Mouse (Mus musculus): ENCODE measurements around the gene Mycbp. TPM values are rescaled to one million over a fixed set of nuclear protein-coding genes. Genes with fewer than 3 reads are reported as not detected.

Gene Mycbp
- 5.3 and 6.0 TPM in 2 replicates for polyA plus RNA-seq (2012; rRNA removed; ENCODE audit: low replicate concordance)

DNA sequence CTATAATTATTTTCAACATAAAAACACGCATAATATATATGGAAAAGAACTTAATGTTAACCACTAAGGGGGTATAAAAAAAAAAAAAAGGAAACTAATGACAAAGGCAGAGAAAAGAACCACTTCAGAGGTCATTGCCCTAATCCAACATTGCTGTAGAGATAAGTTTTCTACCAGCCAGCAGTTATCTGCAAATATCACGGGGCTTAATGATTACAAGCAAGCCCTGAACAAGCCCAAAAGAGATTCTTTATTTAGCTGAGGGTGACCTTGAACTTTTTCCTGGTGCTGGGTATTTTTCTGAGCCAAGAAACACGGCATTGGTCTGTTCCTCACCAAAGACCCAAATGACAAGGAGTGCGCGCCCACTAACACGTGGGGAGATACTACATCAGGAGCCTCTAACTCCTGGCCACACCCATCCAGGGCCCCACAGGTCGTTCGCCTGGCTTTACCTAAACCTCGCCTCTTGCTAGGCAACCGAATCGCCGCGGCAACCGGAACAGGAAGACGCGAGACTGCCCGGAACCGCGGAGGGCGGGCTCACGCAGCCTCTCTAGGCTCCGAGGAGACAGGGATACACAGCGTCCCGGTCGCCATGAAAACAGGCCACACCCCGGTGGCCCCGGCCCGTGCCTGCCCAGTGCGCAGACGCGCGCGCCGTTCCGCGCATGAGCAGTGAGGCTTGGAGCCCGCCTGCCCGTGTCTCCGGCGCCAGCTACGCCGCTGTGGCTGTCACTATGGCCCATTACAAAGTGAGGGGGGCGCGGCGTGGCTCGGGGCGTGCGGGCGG is at the start of gene Mycbp:
Gene Mycbp (plus strand): TSS at position 500 of the 793 bp plus-strand sequence.

DNA sequence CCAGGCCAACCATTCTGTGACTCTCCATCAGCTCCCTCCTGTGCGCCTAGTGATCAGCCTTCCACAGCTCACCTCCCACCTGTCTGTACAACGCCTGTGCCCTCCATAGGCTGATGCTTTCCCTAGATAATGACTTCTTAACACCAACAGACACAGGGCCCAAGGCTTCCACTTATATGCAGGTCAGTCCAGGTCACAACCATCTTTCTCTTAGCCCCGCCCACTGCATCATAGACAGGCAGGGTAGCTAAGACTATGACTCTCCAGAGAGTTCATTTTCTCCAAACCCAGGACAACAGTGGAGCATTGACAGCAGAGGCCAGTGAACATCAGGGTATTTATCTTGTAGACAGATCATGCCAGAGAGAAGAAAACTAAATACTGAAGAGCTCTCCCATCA is 45.3 kb upstream of the Mycbp start, which contains the start of gene 4933427I04Rik:
Gene 4933427I04Rik (plus strand): TSS at position 301 of the 400 bp plus-strand sequence.

DNA sequence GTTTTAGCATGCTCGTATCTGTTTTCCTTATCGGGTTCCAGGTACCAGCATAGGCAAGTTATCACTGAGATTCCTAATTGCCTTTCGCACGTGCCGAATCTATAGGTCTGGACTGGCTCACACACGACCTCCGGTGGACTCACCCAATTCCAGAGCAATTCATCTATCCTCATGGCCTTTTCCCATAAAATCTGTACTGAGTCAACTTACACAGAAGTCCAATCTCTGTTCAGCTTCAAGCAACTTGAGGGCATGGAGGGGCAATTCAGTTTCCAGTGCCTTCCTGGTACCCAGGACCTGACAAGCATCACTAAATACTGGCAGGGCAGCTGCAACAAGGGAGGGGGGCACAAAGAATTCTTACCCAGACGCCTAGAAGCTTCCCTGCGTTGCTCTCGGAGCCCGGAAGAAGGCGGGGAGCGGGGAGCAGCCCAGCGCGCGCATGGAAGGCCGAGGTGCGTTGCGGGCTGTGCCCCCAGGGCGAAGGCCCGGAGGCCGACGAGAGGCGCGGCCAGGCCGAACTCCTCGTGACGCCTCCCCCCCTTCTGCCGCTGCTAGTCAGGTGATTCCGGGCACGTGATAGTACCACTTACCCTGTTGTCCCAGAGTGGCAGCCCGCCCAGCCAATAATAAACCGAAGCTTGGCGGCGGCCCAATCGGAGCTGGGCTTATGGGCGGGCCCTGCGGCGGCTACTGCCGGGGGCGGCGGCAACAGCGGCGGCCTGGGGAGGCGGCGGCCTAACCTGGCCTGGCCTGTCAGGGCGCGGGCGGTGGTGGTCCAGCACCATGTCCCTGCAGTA is 12.3 kb downstream of the Mycbp start, which contains the start of gene Rragc:
Gene Rragc (plus strand): TSS at position 699 of the 800 bp plus-strand sequence.

DNA sequence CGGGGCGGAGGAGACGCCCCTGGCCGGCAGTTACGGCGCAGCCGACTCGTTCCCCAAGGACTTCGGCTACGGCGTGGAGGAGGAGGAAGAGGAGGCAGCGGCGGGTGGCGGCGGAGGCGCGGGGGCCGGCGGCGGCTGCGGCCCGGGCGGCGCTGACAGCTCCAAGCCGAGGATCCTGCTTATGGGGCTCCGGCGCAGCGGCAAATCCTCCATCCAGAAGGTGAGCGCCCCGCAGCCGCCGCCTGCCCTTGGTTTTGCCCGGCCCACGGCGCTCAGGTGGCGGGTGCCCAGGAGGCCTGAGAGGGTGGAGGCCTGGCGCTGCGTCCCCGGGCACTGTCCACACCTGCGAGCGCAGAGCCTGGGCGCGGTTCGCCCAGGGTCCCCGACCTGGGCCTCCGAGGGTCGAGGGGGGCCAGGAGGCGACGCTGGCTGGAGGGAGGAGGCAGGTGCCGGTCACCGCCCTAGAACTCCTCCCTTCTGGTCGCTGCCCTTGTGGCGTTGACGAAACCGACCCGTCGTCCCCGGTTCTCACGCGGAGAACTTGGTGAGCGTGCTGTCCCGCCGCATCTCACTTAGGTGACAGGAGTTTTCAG is 13.0 kb downstream of the Mycbp start, which contains the start of gene 4930535I16Rik:
Gene 4930535I16Rik (minus strand): TSS at position 475 of the 593 bp plus-strand sequence.

Other genes starting within 250 kb of the Mycbp start
- gene Macf1, start 220.5 kb upstream of the Mycbp start, polyA plus RNA-seq (2012; rRNA removed; ENCODE audit: low replicate concordance), result 15.2 and 20.2 TPM in 2 replicates
- 9.7 and 17.6 TPM in 2 replicates for gene Ndufs5, start 186.6 kb upstream of the Mycbp start, polyA plus RNA-seq (2012; rRNA removed; ENCODE audit: low replicate concordance)
- 67.7 and 70.3 TPM in 2 replicates for gene Akirin1, start 154.5 kb upstream of the Mycbp start, polyA plus RNA-seq (2012; rRNA removed; ENCODE audit: low replicate concordance)
- 3.1 and 5.9 TPM in 2 replicates for gene Rhbdl2, start 117.0 kb upstream of the Mycbp start, polyA plus RNA-seq (2012; rRNA removed; ENCODE audit: low replicate concordance)
- not detected in 2 replicates for gene 4933427I04Rik, start 45.2 kb upstream of the Mycbp start, polyA plus RNA-seq (2012; rRNA removed; ENCODE audit: low replicate concordance)
- gene Rragc, start 12.6 kb downstream of the Mycbp start, polyA plus RNA-seq (2012; rRNA removed; ENCODE audit: low replicate concordance), result 14.1 and 19.1 TPM in 2 replicates
- 1.6 TPM in 1 of 2 replicates, not detected in the other for gene 4930535I16Rik, start 13.2 kb downstream of the Mycbp start, polyA plus RNA-seq (2012; rRNA removed; ENCODE audit: low replicate concordance)